Mouse (Mus musculus) lung, postnatal 25 days (tissue): ENCODE measurements at regions not wholly inside any gene's neighbourhood (a gene's known extent, or its start where the extent isn't known, plus 50 kb on each side); places are given as distances from the start of the nearest gene placed in this dataset.

Experiments used
- DNase-seq: peaks from one replicate; pipeline ENCODE4 v3.0.0; 2022; ENCODE audit warnings: low spot score

DNA sequence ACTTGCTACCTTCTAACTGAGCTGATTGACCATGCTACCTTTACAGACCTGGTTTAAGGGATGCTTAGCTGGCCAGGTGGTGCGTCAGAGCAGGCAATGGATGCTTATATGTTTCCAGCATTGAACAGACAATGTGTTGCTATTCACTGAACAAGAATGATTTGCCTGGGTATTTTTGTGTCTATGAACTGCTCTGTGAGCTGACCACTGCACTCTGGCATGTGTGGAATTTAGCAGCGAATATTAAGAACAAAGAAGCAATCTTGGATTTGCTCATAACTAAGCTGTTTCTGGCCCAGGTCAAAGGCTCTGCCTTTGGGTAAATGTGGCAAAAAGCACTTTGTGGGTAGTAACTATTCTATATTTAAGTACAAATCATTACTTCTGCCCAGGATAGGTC is 58.3 kb upstream of the Ccdc39 start:
- DNase-seq, result no peak

DNA sequence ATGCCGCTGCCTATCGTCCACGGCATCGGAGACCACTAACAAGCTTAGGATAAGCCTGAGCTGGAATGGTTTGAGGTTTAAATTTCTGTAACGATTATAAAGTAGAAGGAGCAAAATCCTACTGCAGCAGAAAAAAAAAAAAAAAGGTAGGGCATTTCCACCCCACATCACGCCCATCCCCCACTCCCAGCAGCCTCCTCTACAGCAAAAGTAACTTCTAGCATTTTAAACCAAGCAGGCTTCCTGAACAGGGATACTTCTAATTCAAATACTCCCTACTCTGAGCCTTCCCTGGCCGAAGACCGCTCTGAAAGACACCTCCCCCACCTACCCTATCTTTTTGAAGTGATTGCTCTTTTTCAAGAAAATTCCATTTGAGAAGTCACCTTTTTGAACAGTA is 59.2 kb upstream of the Ccdc39 start:
- DNase-seq, result no peak

DNA sequence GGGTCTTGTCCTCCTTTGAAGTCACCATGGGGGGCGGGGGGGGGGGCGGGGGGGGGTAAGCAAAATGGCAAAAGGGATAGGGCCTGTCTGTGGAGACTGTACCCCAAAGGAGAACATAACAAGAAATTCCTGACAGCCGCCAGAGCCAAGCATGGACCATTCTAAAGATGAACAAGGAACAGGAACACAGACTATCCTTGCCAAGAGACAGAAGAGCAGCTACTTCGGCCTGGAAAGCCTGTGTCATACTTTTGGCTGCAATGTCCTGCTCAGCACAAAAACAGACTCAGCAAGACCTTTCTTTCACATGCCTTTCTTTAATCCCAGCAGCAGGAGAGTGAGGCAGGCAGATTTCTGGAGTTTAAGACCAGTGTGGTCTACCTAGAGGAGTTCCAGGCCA is 59.7 kb upstream of the Ccdc39 start:
- no peak for DNase-seq

DNA sequence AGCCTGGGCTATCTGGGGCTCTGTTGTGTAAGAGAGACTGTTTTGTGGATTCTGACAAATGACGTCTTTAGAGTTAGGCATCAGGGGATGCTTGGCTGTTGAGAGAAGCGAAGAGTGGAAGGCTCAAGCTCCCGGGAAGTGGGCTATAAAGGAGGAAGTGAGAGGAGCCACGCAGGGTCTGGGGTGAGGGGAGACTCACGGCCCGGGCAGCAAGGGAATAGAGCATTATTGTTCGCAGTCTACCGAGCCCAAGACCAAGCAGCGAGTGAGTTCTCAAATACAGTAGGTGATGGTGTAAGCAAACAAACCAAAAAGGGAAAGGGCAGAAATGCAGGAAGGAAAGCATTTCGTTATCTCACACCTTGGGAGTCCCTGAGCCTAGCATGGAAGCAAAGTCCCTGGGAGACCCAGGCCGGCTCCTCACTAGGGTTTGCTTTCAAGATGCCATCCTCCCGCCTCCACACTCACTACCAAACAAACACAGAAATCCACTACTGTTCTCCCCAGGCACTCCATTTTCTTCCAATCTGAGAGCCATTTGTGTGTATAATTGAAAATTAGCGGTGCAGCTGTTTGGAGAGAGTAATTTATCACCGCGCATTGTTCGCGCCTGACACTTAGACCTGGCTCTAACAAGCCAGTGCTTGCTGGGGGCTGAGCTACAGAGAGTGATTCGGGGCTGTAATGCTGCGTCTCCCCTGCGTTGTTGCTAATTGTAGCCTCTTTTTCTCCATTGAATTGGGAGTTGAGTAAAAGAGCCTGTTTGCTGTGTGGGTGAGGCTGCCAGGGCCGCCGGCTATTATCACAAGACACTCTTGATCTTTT is 61.0 kb upstream of the Ccdc39 start:
- DNase-seq, result no peak

DNA sequence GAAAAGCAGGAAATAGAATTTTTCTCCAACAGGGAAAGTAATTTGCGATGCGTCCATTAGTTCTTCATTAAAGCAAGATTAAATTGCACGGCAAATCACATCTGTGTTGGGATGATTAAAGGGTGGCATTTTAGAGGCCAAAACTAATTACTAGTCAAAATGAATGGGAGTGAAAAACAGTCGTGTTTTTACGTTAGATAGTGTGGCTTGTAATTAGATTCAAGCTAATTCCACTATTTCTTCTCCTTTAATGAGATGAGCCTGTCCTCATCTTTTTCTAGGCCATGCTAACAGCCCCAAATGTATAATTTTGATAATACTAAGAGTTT is 61.5 kb upstream of the Ccdc39 start:
- no peak for DNase-seq

DNA sequence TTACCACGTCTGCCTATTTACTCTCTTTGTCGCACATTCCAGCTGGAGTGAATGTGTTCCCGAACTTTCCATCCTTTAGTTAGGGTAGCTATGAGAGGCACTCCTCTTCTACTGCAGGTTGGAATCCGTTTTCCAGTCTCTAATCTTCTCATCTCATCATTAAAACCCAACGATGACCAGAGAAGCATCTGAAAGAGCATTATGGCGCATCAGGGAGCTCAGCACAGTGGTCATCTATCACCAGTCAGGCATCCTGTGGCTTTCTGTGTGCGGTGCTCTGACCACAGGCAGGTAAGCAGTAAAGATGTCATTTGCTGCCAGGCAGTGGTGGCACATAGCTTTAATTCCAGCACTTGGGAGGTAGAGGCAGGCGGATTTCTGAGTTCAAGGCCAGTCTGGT is 63.0 kb upstream of the Ccdc39 start:
- DNase-seq, result no peak

DNA sequence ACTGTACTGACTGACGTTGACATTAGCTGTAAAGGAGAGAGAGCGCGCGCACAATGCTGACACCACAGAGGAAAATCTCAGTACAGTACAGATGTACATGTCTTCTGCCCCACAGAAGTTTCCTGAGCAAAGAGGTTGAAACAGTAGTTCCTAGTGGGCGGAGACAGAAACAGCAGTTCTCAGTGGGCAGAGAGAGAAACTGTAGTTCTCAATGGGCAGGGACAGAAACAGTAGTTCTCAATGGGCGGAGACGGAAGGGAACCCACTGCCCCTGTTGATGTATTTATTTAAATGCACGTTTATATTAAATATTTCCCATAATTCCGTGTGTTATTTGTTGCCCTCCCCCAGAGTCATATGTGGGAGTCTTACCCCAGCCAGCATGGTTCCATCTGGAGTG is 67.4 kb upstream of the Ccdc39 start:
- no peak for DNase-seq

DNA sequence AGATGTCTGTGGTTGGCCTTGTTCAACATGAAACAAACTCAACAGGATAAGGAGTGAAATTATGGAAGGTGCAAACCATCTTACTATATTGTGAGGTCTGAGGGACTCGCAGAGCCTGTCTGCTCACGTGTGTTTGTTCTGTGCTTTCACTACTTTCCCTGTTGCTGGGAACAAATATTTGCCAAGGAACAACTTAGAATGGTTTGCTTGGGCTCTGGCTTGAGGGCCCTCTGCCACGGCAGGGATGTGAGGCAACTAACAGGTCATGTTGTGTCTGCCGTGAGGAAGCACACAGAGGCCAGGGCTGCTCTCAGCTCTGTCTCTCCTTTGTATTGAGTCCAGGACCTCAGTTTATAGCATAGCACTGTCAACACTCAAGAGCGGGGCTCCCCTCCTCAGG is 69.4 kb upstream of the Ccdc39 start:
- peak; percentile 31 for DNase-seq

DNA sequence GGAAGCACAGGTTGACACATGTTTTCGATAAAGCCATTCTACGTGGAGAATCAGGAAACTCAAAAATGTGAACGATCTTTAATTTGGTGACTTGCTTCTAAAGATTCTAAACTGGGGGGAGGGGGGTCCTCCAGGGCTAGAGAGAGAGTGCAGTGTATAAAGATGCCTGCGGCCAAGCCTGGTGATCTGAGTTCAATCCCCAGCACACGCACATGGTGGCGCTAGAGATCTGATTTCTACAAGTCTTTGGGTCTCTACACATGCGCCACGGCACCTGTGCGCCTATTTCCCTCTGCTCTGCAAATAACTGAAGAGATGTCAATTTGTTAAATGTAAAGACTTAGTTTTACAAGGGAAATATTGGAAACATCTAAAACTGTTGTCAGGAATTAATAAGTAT is 70.3 kb upstream of the Ccdc39 start:
- no peak for DNase-seq

DNA sequence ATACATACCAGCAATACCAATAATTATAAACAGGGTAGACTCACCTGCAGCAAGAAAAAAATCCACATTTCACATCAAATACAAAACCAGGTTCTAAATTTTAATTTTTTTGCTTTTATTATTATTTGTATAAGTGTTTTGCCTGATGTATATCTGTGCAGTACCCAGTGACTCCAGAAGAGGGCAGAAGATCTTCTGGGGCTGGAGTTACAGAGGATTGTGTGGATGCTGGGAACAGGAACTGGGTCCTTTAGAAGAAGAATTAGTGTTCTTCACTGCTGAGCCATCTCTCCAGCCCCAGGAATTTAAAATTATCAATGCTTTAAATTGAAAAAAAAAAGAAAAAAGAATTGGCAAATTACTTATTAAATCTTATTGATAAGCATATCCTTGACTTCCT is 71.7 kb upstream of the Ccdc39 start:
- no peak for DNase-seq

DNA sequence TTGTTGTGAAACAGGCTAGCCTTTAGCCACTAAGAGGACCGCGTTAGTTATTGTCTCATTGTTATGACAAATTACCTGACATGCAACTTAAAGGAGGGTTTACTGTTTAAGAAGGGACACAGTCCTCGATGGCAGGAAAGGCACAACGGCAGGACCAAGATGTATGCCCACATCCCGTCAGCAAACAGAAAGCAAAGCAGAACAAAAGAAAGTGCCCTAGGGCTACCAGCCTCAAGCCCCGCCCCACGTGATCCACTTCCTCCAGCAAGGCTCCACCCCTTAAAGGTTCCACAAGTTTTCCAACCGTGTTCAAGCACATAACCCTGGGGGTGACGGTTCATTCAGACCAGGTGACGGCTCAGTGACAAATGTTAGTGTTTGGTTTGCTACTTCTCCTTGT is 72.2 kb upstream of the Ccdc39 start:
- DNase-seq, result no peak

DNA sequence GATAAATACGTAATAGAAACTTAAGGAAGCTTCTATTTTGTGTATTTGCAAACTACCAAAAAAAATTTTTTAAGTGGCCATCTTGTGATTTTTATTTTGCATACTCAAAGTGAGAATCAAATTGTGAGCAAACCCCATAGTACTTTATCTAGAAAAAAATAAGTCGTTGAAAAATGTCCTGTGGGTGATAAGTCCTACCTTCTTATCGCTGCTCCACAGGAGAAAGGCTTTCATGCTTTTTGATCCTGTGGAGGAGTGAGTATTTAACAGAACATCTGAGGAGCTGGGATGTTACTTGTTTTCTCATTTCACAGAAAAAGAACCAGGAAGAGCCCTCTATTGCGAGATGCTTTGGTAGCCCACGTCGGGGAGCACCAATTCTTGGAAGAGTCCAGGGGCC is 72.7 kb upstream of the Ccdc39 start:
- no peak for DNase-seq

DNA sequence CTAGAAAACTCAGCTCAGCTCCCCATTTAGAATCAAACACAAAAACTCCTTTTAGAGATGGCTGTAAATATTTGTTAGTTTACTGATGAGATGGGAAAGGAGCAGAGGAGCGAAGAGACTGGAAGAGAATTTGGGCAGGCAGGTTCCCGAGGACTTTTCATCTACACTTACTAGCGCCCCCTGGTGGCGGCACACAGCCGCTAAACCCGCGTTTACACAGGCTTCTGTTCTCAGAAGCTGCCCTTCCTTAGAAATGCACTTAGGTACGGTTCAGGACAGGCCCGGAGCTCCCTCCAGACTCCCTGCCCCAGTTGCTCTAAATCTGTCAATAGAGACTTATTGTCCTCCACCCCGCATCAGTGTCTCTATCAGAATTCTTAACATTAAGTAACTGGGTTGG is 74.7 kb upstream of the Ccdc39 start:
- peak; percentile 55 for DNase-seq

DNA sequence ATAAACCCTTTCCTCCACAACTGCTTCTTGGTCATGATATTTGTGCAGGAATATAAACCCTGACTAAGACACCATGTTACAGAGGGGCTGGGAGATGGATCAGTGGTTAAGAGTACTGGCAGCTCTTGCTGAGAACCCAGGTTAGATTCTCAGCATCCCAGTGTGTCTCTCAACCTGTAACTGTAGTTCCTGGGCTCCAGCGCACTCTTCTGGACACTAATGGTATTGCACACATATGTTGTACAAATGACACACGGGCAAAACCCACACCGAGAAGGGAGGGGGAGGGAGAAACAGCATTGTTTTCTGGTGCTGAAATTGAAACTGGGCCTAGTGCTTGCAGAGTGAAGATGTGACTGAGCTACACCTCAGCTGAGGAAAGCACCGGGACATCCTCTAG is 81.0 kb upstream of the Ccdc39 start:
- DNase-seq, result no peak

DNA sequence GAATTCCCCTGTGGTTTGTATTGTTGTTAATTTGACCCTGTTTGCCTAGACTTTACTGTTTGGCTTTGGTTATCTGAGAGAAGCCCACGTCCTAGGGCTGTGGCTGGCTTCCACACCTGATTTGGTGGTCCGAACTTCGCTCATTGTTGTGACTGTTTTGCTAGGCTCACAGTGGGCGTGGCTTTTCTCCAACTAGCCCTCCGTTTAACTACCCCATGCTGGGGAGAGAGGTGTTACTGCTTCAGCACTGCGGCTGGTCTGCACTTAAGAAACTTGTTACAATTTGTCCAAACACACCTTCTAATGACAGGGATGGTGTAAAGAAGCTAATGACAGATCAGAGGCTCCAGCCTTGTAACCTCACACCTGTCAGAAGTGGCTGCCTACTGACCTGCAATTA is 64.7 kb upstream of the Fxr1 start:
- DNase-seq, result no peak

DNA sequence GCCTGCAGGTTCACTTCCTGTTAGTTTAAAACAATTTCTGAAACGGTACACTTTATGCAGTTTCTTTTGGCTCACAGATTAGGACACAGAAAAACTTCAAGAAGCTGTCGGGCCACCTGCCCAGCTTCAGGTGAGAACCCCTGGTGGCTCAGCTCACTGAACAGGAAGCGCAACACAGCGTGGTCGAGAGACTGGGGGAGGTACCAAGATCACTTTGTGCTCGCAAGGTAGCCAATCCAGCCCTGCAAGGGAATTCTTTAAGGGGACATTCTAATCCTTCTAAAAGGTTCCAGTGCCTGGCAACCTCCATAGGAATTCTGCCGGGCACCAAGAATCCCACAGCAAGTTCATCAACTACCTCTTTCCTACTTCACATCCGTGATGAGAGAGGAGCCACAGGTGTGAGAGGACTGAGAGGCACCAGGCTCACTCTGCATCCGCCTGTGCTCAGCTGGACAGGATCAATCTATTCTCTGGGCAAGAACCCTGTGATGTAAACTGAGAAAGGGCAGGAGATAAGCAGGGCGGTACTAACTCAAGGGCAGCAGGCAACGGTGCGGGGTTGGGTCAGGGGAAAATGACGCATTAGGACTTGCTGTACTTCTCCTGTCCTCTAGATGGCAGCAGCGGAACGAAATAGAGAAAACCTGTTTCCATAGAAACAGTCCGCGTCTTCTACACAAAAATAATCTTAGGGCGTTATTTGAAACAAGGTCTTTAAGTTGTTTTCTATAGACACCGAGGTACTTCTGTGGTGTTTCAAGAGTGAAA is 63.7 kb upstream of the Fxr1 start:
- DNase-seq, result peak; percentile 79

DNA sequence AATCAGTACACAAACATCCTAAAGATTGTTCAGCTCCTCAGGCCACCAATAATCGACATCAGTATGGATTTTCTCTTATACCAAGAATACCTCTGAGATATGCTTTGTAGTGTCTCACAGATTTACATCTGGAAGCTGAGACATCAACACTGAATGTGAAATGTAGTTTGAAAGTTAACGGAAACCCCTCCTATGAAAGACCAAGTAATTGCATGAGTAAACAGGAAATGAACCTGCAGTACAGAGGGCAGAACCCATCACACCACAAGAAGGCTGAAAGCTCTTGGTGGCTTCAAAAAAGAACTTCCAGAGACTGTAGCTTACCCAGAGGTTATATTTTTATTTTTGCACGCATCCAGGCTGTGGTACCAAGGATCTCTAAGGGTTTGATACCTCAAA is 63.1 kb upstream of the Fxr1 start:
- no peak for DNase-seq

DNA sequence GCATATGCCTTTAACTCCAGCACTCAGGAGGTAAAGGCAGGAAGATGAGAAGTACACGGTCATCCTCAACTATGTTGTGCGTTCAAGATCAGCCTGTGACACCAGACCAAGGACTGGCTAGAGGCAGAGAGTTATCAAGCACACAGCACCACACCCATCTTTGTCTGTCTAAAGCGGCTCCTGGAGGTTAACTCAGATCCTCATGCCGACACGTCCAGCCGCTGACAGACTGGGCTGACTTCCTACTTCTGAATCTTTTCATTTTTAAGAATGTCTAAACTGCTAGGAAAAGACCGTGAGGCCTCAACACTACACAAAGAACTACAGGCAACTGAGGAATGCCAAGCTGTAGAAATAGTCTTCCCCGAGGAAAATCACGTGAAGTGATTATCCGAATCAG is 62.1 kb upstream of the Fxr1 start:
- no peak for DNase-seq

DNA sequence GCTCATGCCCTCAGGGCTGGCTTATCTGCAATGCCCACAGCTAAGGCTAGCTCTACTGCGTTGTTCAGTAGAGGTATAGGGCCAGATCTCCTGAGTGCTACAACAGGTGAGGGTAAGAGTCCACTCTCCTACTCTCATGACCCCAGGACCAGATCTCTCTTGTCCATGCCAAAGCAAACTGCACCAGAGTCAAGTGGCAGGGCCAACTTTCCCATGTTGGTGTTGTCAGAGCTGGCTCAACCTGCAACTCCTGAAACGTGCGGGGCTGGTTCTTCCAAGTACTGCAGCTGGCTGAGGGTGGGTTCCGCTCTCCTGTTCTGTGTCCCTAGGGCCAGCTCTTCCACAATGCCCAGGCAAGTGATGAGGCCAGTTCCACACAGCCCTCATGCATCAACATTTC is 61.5 kb upstream of the Fxr1 start:
- DNase-seq, result no peak

DNA sequence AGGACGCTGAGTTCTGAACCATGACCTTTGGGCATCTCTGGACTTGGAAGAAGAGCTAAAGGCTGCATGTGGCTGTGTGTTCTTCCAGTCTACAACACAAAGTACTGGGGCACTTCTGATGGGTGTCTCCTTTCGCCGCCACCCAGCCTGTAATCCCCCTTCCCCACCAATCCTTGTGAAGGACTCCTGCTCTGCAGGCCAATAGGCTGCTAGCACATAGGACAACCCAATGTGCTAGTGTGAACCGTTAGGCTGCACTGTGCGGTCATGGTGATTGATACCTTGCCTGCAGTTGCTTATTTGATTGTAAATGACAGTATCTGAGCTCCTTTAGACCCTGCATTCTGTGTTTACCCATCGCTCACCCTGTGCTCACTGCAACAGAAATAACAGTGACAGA is 59.5 kb upstream of the Fxr1 start:
- no peak for DNase-seq

DNA sequence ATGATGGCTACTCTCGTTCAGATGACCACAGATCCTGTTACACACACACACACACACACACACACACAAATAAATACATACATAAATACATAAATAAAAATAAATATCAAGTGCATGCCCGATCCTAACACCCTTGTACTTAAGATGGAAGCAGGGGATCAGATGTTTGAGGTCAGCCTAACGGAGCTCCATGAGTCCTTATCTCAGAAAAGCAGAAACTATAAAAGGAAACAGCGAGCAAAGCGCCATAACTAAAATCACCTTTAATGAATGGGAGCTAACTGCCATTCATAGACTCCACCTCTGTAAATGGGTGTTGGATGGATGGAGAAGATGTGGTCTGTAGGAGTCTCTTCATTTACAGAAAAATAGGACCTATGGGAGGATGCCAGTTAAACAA is 56.8 kb upstream of the Fxr1 start:
- no peak for DNase-seq

DNA sequence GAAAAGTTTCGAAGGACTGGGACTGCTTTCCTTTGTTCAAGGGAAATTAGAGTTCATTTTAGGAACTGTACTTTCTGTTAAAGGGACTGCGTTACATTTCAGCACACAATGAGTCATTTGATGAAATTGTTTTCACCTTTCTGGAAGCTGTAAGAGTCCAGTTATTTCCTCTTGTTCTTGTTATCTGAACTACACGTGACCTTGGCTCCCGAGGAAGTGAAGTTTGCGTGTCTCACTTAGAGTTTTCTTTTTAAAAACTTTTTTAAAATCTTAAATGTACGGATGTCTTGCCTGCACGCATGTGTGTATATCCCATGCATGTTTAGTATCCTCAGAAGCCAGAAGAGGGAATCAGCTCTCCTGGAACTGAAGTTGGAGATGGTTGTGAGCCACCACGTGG is 52.6 kb upstream of the Fxr1 start:
- no peak for DNase-seq
